Mouse (Mus musculus) kidney, adult 2 months (tissue): ENCODE data around the gene Tas2r105. TPM values are rescaled to one million over a fixed set of nuclear protein-coding genes. Genes with fewer than 3 reads are reported as not detected.

Experiments used
- DNase-seq: peaks from one replicate; pipeline ENCODE4 v3.0.0; 2021
- H3K27ac ChIP-seq: fragments of 200-500 bp; 2 replicates; pipeline ENCODE4 v1.5.1; 2012; ENCODE audit warnings: low read depth, low read length, control low read depth, inconsistent platforms; ENCODE audit not compliant: insufficient read depth
- H3K27me3 ChIP-seq: fragments of 200-500 bp; replicated peaks from 2 replicates; pipeline ENCODE4 v1.6.1; 2012; ENCODE audit warnings: mild to moderate bottlenecking, moderate library complexity, low read length, inconsistent platforms; ENCODE audit not compliant: control insufficient read depth, insufficient read depth
- H3K36me3 ChIP-seq: fragments of 200-500 bp; 2 replicates; pipeline ENCODE4 v1.6.1; 2012; ENCODE audit warnings: mild to moderate bottlenecking, moderate library complexity, low read length, inconsistent platforms; ENCODE audit not compliant: control insufficient read depth, insufficient read depth
- H3K4me1 ChIP-seq: fragments of 200-500 bp; 2 replicates; pipeline ENCODE4 v1.6.1; 2011; ENCODE audit warnings: low read length; ENCODE audit not compliant: control insufficient read depth, insufficient read depth
- H3K4me3 ChIP-seq: fragments of 200-500 bp; 2 replicates; pipeline ENCODE4 v1.5.1; 2011; ENCODE audit warnings: mild to moderate bottlenecking, low read depth, low read length, control low read depth; ENCODE audit not compliant: insufficient read depth
- CTCF ChIP-seq: fragments of 200-500 bp; conservative IDR thresholded peaks from 2 replicates; pipeline ENCODE4 v1.5.1; 2011; ENCODE audit warnings: low read depth, mild to moderate bottlenecking, control low read depth, low read length, moderate library complexity, mixed read lengths; ENCODE audit not compliant: insufficient read depth, insufficient read length
- POLR2A ChIP-seq: fragments of 200-500 bp; IDR thresholded peaks from one replicate; pipeline ENCODE4 v1.6.1; 2011; ENCODE audit warnings: low read depth, low read length, control low read depth
- WGBS: fragments of 180-500 bp; shearing (Covaris S2); methylation state at CpG from one replicate; pipeline ENCODE4 v1.1.7; 2018; 5-methylcytosine and 5-hydroxymethylcytosine counted together
- polyA plus RNA-seq: library from polyadenylated mRNA; depleted of rRNA; stranded (reverse); fragments of >200 nt; gene quantifications from 2 replicates; pipeline ENCODE4 v1.2.3, GENCODE M21; 2012; rRNA removed

Gene Tas2r105
- not detected in 2 replicates for polyA plus RNA-seq

GRCm38 (mm10) chr6:131687395-131687794 is at the start of gene Tas2r105:
Tas2r105 (minus strand) TSS chr6:131687495.
- H3K27ac ChIP-seq = no peak within 1 kb of the TSS
- TF ChIP-seq CTCF (no peak), POLR2A (no peak)
- no peak within 1 kb of the TSS for H3K4me3 ChIP-seq
- WGBS = 68% methylated on average over 1 of the region's 1 CpGs
- H3K36me3 ChIP-seq = no peaks in the 10 kb centered on the region
- DNase-seq = no peak
- no peaks in the 10 kb centered on the region for H3K27me3 ChIP-seq
- no peaks in the 10 kb centered on the region for H3K4me1 ChIP-seq

GRCm38 (mm10) chr6:131712803-131713202 is 25.5 kb upstream of the Tas2r105 start:
- 43% methylated on average over 7 of the region's 7 CpGs for WGBS
- Histone ChIP-seq H3K27me3 (no peaks in the 10 kb centered on the region), H3K36me3 (no peaks in the 10 kb centered on the region), H3K4me1 (no peaks in the 10 kb centered on the region), H3K4me3 (no peak overlapping the region), H3K27ac (no peak overlapping the region)
- no peak for DNase-seq
- no peak for TF ChIP-seq POLR2A
- TF ChIP-seq CTCF = 0 out of 2 replicates have a peak, but pooled peaks have one; percentile 23

- Histone ChIP-seq H3K27me3 (no peaks in the 10 kb centered on the region), H3K4me1 (no peaks in the 10 kb centered on the region), H3K4me3 (no peak within 1 kb of the TSS), H3K36me3 (no peaks in the 10 kb centered on the region), H3K27ac (no peak within 1 kb of the TSS)
- no peak for TF ChIP-seq CTCF
- no peak for TF ChIP-seq POLR2A
- no peak for DNase-seq
Observed at GRCm38 (mm10) chr6:131689963-131690362, 2.7 kb upstream of the Tas2r105 start, which contains the start of gene Tas2r114. Tas2r114 (minus strand) TSS chr6:131690063.

- DNase-seq = no peak
- Histone ChIP-seq H3K4me3 (no peak within 1 kb of the TSS), H3K4me1 (no peaks in the 10 kb centered on the region), H3K27me3 (no peaks in the 10 kb centered on the region), H3K27ac (no peak within 1 kb of the TSS), H3K36me3 (no peaks in the 10 kb centered on the region)
- WGBS = 75% methylated on average over 1 of the region's 1 CpGs
- TF ChIP-seq CTCF = no peak
- no peak for TF ChIP-seq POLR2A
Observed at GRCm38 (mm10) chr6:131685644-131686043, 1.7 kb downstream of the Tas2r105 start, which contains the start of gene Tas2r104. Tas2r104 (minus strand) TSS chr6:131685744.

GRCm38 (mm10) chr6:131678786-131679185 is 8.5 kb downstream of the Tas2r105 start, which contains the start of gene Tas2r106:
Tas2r106 (minus strand) TSS chr6:131678886.
- no peaks in the 10 kb centered on the region for H3K36me3 ChIP-seq
- WGBS = 57% methylated on average over 3 of the region's 3 CpGs
- no peak for DNase-seq
- no peak for TF ChIP-seq CTCF
- TF ChIP-seq POLR2A = no peak
- H3K27me3 ChIP-seq = no peaks in the 10 kb centered on the region
- H3K4me3 ChIP-seq = no peak within 1 kb of the TSS
- H3K4me1 ChIP-seq = no peaks in the 10 kb centered on the region
- H3K27ac ChIP-seq = no peak within 1 kb of the TSS

- Histone ChIP-seq H3K4me1 (no peaks in the 10 kb centered on the region), H3K27ac (no peak within 1 kb of the TSS), H3K4me3 (no peak within 1 kb of the TSS), H3K27me3 (no peaks in the 10 kb centered on the region), H3K36me3 (no peaks in the 10 kb centered on the region)
- no peak for DNase-seq
- TF ChIP-seq CTCF (no peak), POLR2A (no peak)
Observed at GRCm38 (mm10) chr6:131660049-131660448, 27.2 kb downstream of the Tas2r105 start, which contains the start of gene Tas2r107. Tas2r107 (minus strand) TSS chr6:131660149.

Other genes with a start within 250 kb of the Tas2r105 start
- not detected in 2 replicates for gene 5430401F13Rik, start 201.1 kb downstream of the Tas2r105 start, polyA plus RNA-seq
- gene Gm6619, start 201.1 kb downstream of the Tas2r105 start, polyA plus RNA-seq = not detected in 2 replicates
- gene Tas2r130, start 56.6 kb downstream of the Tas2r105 start, polyA plus RNA-seq = not detected in 2 replicates
- not detected in 2 replicates for gene Tas2r107, start 27.3 kb downstream of the Tas2r105 start, polyA plus RNA-seq
- not detected in 2 replicates for gene Tas2r106, start 8.6 kb downstream of the Tas2r105 start, polyA plus RNA-seq
- gene Tas2r104, start 1.8 kb downstream of the Tas2r105 start, polyA plus RNA-seq = not detected in 2 replicates
- not detected in 2 replicates for gene Tas2r114, start 2.6 kb upstream of the Tas2r105 start, polyA plus RNA-seq